Mouse (Mus musculus) intestine, embryonic 15.5 days (tissue): ENCODE measurements at regions not wholly inside any gene's neighbourhood (a gene's known extent, or its start where the extent isn't known, plus 50 kb on each side); places are given as distances from the start of the nearest gene placed in this dataset.

ENCODE experiments used
- ATAC-seq: fragments of 200-750 bp; cut with Nextera tagmentation; 2 replicates; pipeline ENCODE4 v1.8.0; 2017; ENCODE audit warnings: moderate TSS enrichment, moderate library complexity
- H3K27ac ChIP-seq: fragments of 300-500 bp; sonication (generic); 2 replicates; pipeline ENCODE4 v1.5.1; 2015; ENCODE audit warnings: mild to moderate bottlenecking, inconsistent platforms
- H3K27me3 ChIP-seq: fragments of 300-500 bp; sonication (generic); replicated peaks from 2 replicates; pipeline ENCODE4 v1.6.1; 2015; ENCODE audit warnings: inconsistent platforms
- H3K36me3 ChIP-seq: fragments of 300-500 bp; sonication (generic); 2 replicates; pipeline ENCODE4 v1.6.1; 2015; ENCODE audit warnings: inconsistent platforms
- H3K4me1 ChIP-seq: fragments of 300-500 bp; sonication (generic); replicated peaks from 2 replicates; pipeline ENCODE4 v1.6.1; 2015; ENCODE audit warnings: inconsistent platforms
- H3K4me2 ChIP-seq: fragments of 300-500 bp; sonication (generic); replicated peaks from 2 replicates; pipeline ENCODE4 v1.6.1; 2015; ENCODE audit warnings: mild to moderate bottlenecking, inconsistent platforms
- H3K4me3 ChIP-seq: fragments of 300-500 bp; sonication (generic); replicated peaks from 2 replicates; pipeline ENCODE4 v1.5.1; 2015; ENCODE audit warnings: inconsistent platforms
- H3K9ac ChIP-seq: fragments of 300-500 bp; sonication (generic); 2 replicates; pipeline ENCODE4 v1.6.1; 2015; ENCODE audit warnings: inconsistent platforms
- H3K9me3 ChIP-seq: fragments of 300-500 bp; sonication (generic); 2 replicates; pipeline ENCODE4 v1.6.1; 2016; ENCODE audit warnings: inconsistent platforms
- WGBS: fragments of 180-500 bp; shearing (Covaris S2); methylation state at CpG from one replicate; pipeline ENCODE4 v1.1.7; 2015; 5-methylcytosine and 5-hydroxymethylcytosine counted together

GRCm38 (mm10) chr6:135569086-135569485, 206.7 kb downstream of the Emp1 start:
- H3K4me3 ChIP-seq, result no peak overlapping the region
- 66% methylated on average over 1 of the region's 1 CpGs for WGBS

GRCm38 (mm10) chr6:135575294-135575693, 212.9 kb downstream of the Emp1 start:
- Histone ChIP-seq H3K27ac (no peak overlapping the region), H3K9me3 (no peaks in the 10 kb centered on the region), H3K27me3 (no peaks in the 10 kb centered on the region), H3K4me2 (no peak overlapping the region), H3K4me1 (no peaks in the 10 kb centered on the region), H3K9ac (no peak overlapping the region), H3K36me3 (no peaks in the 10 kb centered on the region), H3K4me3 (no peak overlapping the region)
- WGBS, result 58% methylated on average over 2 of the region's 2 CpGs
- ATAC-seq, result no peak

More at GRCm38 (mm10) chr6:135569086-135569485, 206.7 kb downstream of the Emp1 start:
- no peaks in the 10 kb centered on the region for H3K36me3 ChIP-seq
- H3K4me1 ChIP-seq, result no peaks in the 10 kb centered on the region
- H3K9ac ChIP-seq, result no peak overlapping the region
- H3K27ac ChIP-seq, result no peak overlapping the region
- H3K4me2 ChIP-seq, result no peak overlapping the region
- no peak for ATAC-seq
- no peaks in the 10 kb centered on the region for H3K9me3 ChIP-seq
- H3K27me3 ChIP-seq, result no peaks in the 10 kb centered on the region

GRCm38 (mm10) chr6:135578728-135579127, 216.4 kb downstream of the Emp1 start:
- no peak overlapping the region for H3K27ac ChIP-seq
- H3K9me3 ChIP-seq, result no peaks in the 10 kb centered on the region
- no peak overlapping the region for H3K4me3 ChIP-seq
- no peak overlapping the region for H3K9ac ChIP-seq
- ATAC-seq, result no peak
- H3K27me3 ChIP-seq, result no peaks in the 10 kb centered on the region
- H3K4me1 ChIP-seq, result no peaks in the 10 kb centered on the region
- no peaks in the 10 kb centered on the region for H3K36me3 ChIP-seq
- WGBS, result 91% methylated on average over 8 of the region's 8 CpGs
- H3K4me2 ChIP-seq, result no peak overlapping the region

GRCm38 (mm10) chr6:135582567-135582966, 220.2 kb downstream of the Emp1 start:
- H3K4me1 ChIP-seq, result no peaks in the 10 kb centered on the region
- H3K27ac ChIP-seq, result no peak overlapping the region
- no peak overlapping the region for H3K9ac ChIP-seq
- H3K4me2 ChIP-seq, result no peak overlapping the region
- no peaks in the 10 kb centered on the region for H3K36me3 ChIP-seq
- WGBS, result 52% methylated on average over 2 of the region's 2 CpGs
- no peaks in the 10 kb centered on the region for H3K27me3 ChIP-seq
- no peak for ATAC-seq
- no peaks in the 10 kb centered on the region for H3K9me3 ChIP-seq
- H3K4me3 ChIP-seq, result no peak overlapping the region

- Histone ChIP-seq H3K27ac (no peak overlapping the region), H3K9ac (no peak overlapping the region), H3K9me3 (no peaks in the 10 kb centered on the region), H3K36me3 (no peaks in the 10 kb centered on the region), H3K4me2 (no peak overlapping the region), H3K4me3 (no peak overlapping the region), H3K4me1 (no peaks in the 10 kb centered on the region), H3K27me3 (no peaks in the 10 kb centered on the region)
- no peak for ATAC-seq
- WGBS, result 78% methylated on average over 2 of the region's 2 CpGs
These were observed 222.4 kb downstream of the Emp1 start for GRCm38 (mm10) chr6:135584782-135585181.

- ATAC-seq, result no peak
- Histone ChIP-seq H3K27me3 (no peaks in the 10 kb centered on the region), H3K4me3 (no peak overlapping the region), H3K9me3 (no peaks in the 10 kb centered on the region), H3K4me2 (no peak overlapping the region), H3K36me3 (no peaks in the 10 kb centered on the region), H3K4me1 (no peaks in the 10 kb centered on the region), H3K27ac (no peak overlapping the region), H3K9ac (no peak overlapping the region)
These were observed 227.7 kb downstream of the Emp1 start for GRCm38 (mm10) chr6:135590084-135590483.

- no peak for ATAC-seq
- Histone ChIP-seq H3K36me3 (no peaks in the 10 kb centered on the region), H3K9me3 (no peaks in the 10 kb centered on the region), H3K9ac (no peak overlapping the region), H3K4me3 (no peak overlapping the region), H3K4me2 (no peak overlapping the region), H3K27me3 (no peaks in the 10 kb centered on the region), H3K27ac (no peak overlapping the region), H3K4me1 (no peaks in the 10 kb centered on the region)
- WGBS, result 87% methylated on average over 9 of the region's 9 CpGs
These were observed 228.7 kb downstream of the Emp1 start for GRCm38 (mm10) chr6:135591085-135591484.

- no peaks in the 10 kb centered on the region for H3K27me3 ChIP-seq
- no peaks in the 10 kb centered on the region for H3K4me1 ChIP-seq
- H3K36me3 ChIP-seq, result no peaks in the 10 kb centered on the region
- ATAC-seq, result no peak
- H3K9me3 ChIP-seq, result no peaks in the 10 kb centered on the region
- no peak overlapping the region for H3K27ac ChIP-seq
- no peak overlapping the region for H3K4me2 ChIP-seq
- H3K4me3 ChIP-seq, result no peak overlapping the region
- WGBS, result 84% methylated on average over 4 of the region's 4 CpGs
- H3K9ac ChIP-seq, result no peak overlapping the region
These were observed 234.0 kb downstream of the Emp1 start for GRCm38 (mm10) chr6:135596358-135596757.

GRCm38 (mm10) chr6:135610504-135611096, 248.3 kb downstream of the Emp1 start:
- H3K27me3 ChIP-seq, result no peaks in the 10 kb centered on the region
- 69% methylated on average over 3 of the region's 3 CpGs for WGBS

GRCm38 (mm10) chr6:135627928-135628327, 265.6 kb downstream of the Emp1 start:
- 73% methylated on average over 4 of the region's 4 CpGs for WGBS
- no peak overlapping the region for H3K4me3 ChIP-seq
- H3K27me3 ChIP-seq, result no peaks in the 10 kb centered on the region
- ATAC-seq, result no peak
- no peaks in the 10 kb centered on the region for H3K4me1 ChIP-seq
- H3K9me3 ChIP-seq, result no peaks in the 10 kb centered on the region
- no peak overlapping the region for H3K9ac ChIP-seq
- no peak overlapping the region for H3K4me2 ChIP-seq
- no peaks in the 10 kb centered on the region for H3K36me3 ChIP-seq
- no peak overlapping the region for H3K27ac ChIP-seq

More at GRCm38 (mm10) chr6:135610504-135611096, 248.3 kb downstream of the Emp1 start:
- Histone ChIP-seq H3K9me3 (no peaks in the 10 kb centered on the region), H3K4me2 (no peak overlapping the region), H3K4me3 (no peak overlapping the region), H3K9ac (no peak overlapping the region), H3K4me1 (no peaks in the 10 kb centered on the region), H3K36me3 (no peaks in the 10 kb centered on the region), H3K27ac (no peak overlapping the region)
- no peak for ATAC-seq

GRCm38 (mm10) chr6:135629236-135629635, 266.9 kb downstream of the Emp1 start:
- ATAC-seq, result no peak
- no peak overlapping the region for H3K4me2 ChIP-seq
- 78% methylated on average over 3 of the region's 3 CpGs for WGBS
- no peaks in the 10 kb centered on the region for H3K4me1 ChIP-seq
- no peaks in the 10 kb centered on the region for H3K27me3 ChIP-seq
- H3K9me3 ChIP-seq, result no peaks in the 10 kb centered on the region
- H3K27ac ChIP-seq, result no peak overlapping the region
- no peak overlapping the region for H3K4me3 ChIP-seq
- H3K9ac ChIP-seq, result no peak overlapping the region
- no peaks in the 10 kb centered on the region for H3K36me3 ChIP-seq

- Histone ChIP-seq H3K27ac (no peak overlapping the region), H3K27me3 (no peaks in the 10 kb centered on the region), H3K9me3 (no peaks in the 10 kb centered on the region), H3K4me1 (no peaks in the 10 kb centered on the region), H3K4me2 (no peak overlapping the region), H3K36me3 (no peaks in the 10 kb centered on the region), H3K9ac (no peak overlapping the region), H3K4me3 (no peak overlapping the region)
- 82% methylated on average over 5 of the region's 5 CpGs for WGBS
- ATAC-seq, result no peak
These were observed 270.3 kb downstream of the Emp1 start for GRCm38 (mm10) chr6:135632671-135633070.

GRCm38 (mm10) chr6:135636648-135637047, 274.3 kb downstream of the Emp1 start:
- Histone ChIP-seq H3K36me3 (no peaks in the 10 kb centered on the region), H3K9ac (no peak overlapping the region), H3K9me3 (no peaks in the 10 kb centered on the region), H3K27me3 (no peaks in the 10 kb centered on the region), H3K4me2 (no peak overlapping the region), H3K4me1 (no peaks in the 10 kb centered on the region), H3K4me3 (no peak overlapping the region), H3K27ac (no peak overlapping the region)
- ATAC-seq, result no peak
- WGBS, result 62% methylated on average over 8 of the region's 8 CpGs
